In genomic region chr11:49996398-49996797, GRCm38 (mm10) we compare ENCODE assay signal across 18 mouse cellular contexts.
"Had no signal": no experiment of that assay in that cellular context is flagged by ENCODE, and none has a peak within 500 bp of the region (broad histone marks: within the 10 kb centered on the region; RNA-seq: fewer than 3 reads in every experiment).

No protein-coding gene starts in this region.

- H3K4me2 ChIP-seq: intestine, embryonic 15.5 days; limb, embryonic 15.5 days; liver, embryonic 12.5 days; liver, embryonic 15.5 days; midbrain, embryonic 12.5 days; midbrain, embryonic 15.5 days; neural tube, embryonic 12.5 days; neural tube, embryonic 15.5 days; stomach, embryonic 15.5 days had no signal

- ATAC-seq: intestine, embryonic 15.5 days; liver, embryonic 12.5 days; midbrain, embryonic 15.5 days had no signal

- H3K36me3 ChIP-seq: intestine, embryonic 15.5 days; limb, embryonic 15.5 days; liver, embryonic 12.5 days; liver, embryonic 15.5 days; midbrain, embryonic 12.5 days; midbrain, embryonic 15.5 days; neural tube, embryonic 12.5 days; neural tube, embryonic 15.5 days; stomach, embryonic 15.5 days had no signal

- H3K27ac ChIP-seq: intestine, embryonic 15.5 days; kidney, postnatal 0 days; layer of hippocampus, adult 2 months; limb, embryonic 15.5 days; liver, embryonic 12.5 days; liver, embryonic 15.5 days; macrophage; midbrain, embryonic 12.5 days; midbrain, embryonic 15.5 days; neural tube, embryonic 12.5 days; neural tube, embryonic 15.5 days; stomach, embryonic 15.5 days had no signal

- H3K4me1 ChIP-seq: intestine, embryonic 15.5 days; midbrain, embryonic 12.5 days; midbrain, embryonic 15.5 days; neural tube, embryonic 12.5 days; neural tube, embryonic 15.5 days; stomach, embryonic 15.5 days had no signal

- H3K4me3 ChIP-seq: intestine, embryonic 15.5 days; layer of hippocampus, adult 2 months; limb, embryonic 15.5 days; liver, embryonic 12.5 days; liver, embryonic 15.5 days; midbrain, embryonic 12.5 days; midbrain, embryonic 15.5 days; neural tube, embryonic 12.5 days; neural tube, embryonic 15.5 days; stomach, embryonic 15.5 days had no signal

- DNase-seq: layer of hippocampus, adult 9-11 months; lung, adult 2 months; right cerebral cortex, adult 18-20 months; right cerebral cortex, postnatal 14 days; spleen, adult 18-20 months; thymus, postnatal 25 days had no signal

- H3K9me3 ChIP-seq: intestine, embryonic 15.5 days; limb, embryonic 15.5 days; liver, embryonic 12.5 days; liver, embryonic 15.5 days; midbrain, embryonic 12.5 days; midbrain, embryonic 15.5 days; neural tube, embryonic 12.5 days; neural tube, embryonic 15.5 days; stomach, embryonic 15.5 days had no signal

- H3K27me3 ChIP-seq: intestine, embryonic 15.5 days; limb, embryonic 15.5 days; liver, embryonic 12.5 days; liver, embryonic 15.5 days; midbrain, embryonic 12.5 days; midbrain, embryonic 15.5 days; neural tube, embryonic 12.5 days; neural tube, embryonic 15.5 days; stomach, embryonic 15.5 days had no signal

- H3K9ac ChIP-seq: intestine, embryonic 15.5 days; limb, embryonic 15.5 days; liver, embryonic 12.5 days; liver, embryonic 15.5 days; midbrain, embryonic 12.5 days; midbrain, embryonic 15.5 days; neural tube, embryonic 12.5 days; neural tube, embryonic 15.5 days; stomach, embryonic 15.5 days had no signal
